Mouse (Mus musculus): ENCODE results near the gene Llgl2. TPM values are rescaled to one million over a fixed set of nuclear protein-coding genes. Genes with fewer than 3 reads are reported as not detected.
"Not testable (repeated sequence)": the region's sequence is repeated elsewhere in the genome, so short reads cannot be mapped to it uniquely, and the experiment has no call there.

Llgl2 gene
- polyA plus RNA-seq, 1 experiment = 3.2 TPM

GRCm38 (mm10) chr11:115832523-115832922 lies 8.7 kb downstream of the Llgl2 start:
- DNase-seq (ENCODE audit: extremely low spot score in 1 of 2, low spot score in 1 of 2) = no peak

GRCm38 (mm10) chr11:115833021-115833513 lies 9.2 kb downstream of the Llgl2 start:
- no peak for DNase-seq (ENCODE audit: extremely low spot score in 1 of 2, low spot score in 1 of 2)

- DNase-seq (ENCODE audit: extremely low spot score in 1 of 2, low spot score in 1 of 2) = no peak
These were observed 10.2 kb downstream of the Llgl2 start for GRCm38 (mm10) chr11:115834033-115834432.

GRCm38 (mm10) chr11:115836656-115837395 lies 13.0 kb downstream of the Llgl2 start:
- no peak for DNase-seq (ENCODE audit: extremely low spot score in 1 of 2, low spot score in 1 of 2)

GRCm38 (mm10) chr11:115837606-115838345 lies 13.9 kb downstream of the Llgl2 start:
- no peak for DNase-seq (ENCODE audit: extremely low spot score in 1 of 2, low spot score in 1 of 2)

- no peak for DNase-seq (ENCODE audit: extremely low spot score in 1 of 2, low spot score in 1 of 2)
These were observed 15.1 kb downstream of the Llgl2 start for GRCm38 (mm10) chr11:115838895-115839311.

GRCm38 (mm10) chr11:115839732-115840131 lies 15.9 kb downstream of the Llgl2 start:
- no peak for DNase-seq (ENCODE audit: extremely low spot score in 1 of 2, low spot score in 1 of 2)

- DNase-seq (ENCODE audit: extremely low spot score in 1 of 2, low spot score in 1 of 2) = no peak
These were observed 17.2 kb downstream of the Llgl2 start for GRCm38 (mm10) chr11:115841044-115841443.

GRCm38 (mm10) chr11:115841961-115842550 lies 18.2 kb downstream of the Llgl2 start:
- no peak for DNase-seq (ENCODE audit: extremely low spot score in 1 of 2, low spot score in 1 of 2)

- no peak for DNase-seq (ENCODE audit: extremely low spot score in 1 of 2, low spot score in 1 of 2)
These were observed 19.5 kb downstream of the Llgl2 start for GRCm38 (mm10) chr11:115843141-115843890.

GRCm38 (mm10) chr11:115843891-115844239 lies 20.0 kb downstream of the Llgl2 start:
- DNase-seq (ENCODE audit: extremely low spot score in 1 of 2, low spot score in 1 of 2) = no peak

GRCm38 (mm10) chr11:115844240-115844639 lies 20.4 kb downstream of the Llgl2 start:
- DNase-seq (ENCODE audit: extremely low spot score in 1 of 2, low spot score in 1 of 2) = no peak

GRCm38 (mm10) chr11:115845819-115846218 lies 22.0 kb downstream of the Llgl2 start:
- no peak for DNase-seq (ENCODE audit: extremely low spot score in 1 of 2, low spot score in 1 of 2)

- DNase-seq (ENCODE audit: extremely low spot score in 1 of 2, low spot score in 1 of 2) = peak; percentile 8 to 50
These were observed 30.8 kb downstream of the Llgl2 start for GRCm38 (mm10) chr11:115854674-115855073.

- not testable (repeated sequence) for DNase-seq (ENCODE audit: extremely low spot score in 1 of 2, low spot score in 1 of 2)
These were observed 33.3 kb downstream of the Llgl2 start for GRCm38 (mm10) chr11:115857146-115857545.

GRCm38 (mm10) chr11:115857936-115858335 lies 34.1 kb downstream of the Llgl2 start:
- DNase-seq (ENCODE audit: extremely low spot score in 1 of 2, low spot score in 1 of 2) = no peak

GRCm38 (mm10) chr11:115858354-115858753 lies 34.5 kb downstream of the Llgl2 start, which contains the start of gene Myo15b:
Myo15b (plus strand) TSS chr11:115858406.
- DNase-seq (ENCODE audit: extremely low spot score in 1 of 2, low spot score in 1 of 2) = no peak

- peak in 1 of 2 experiments; percentile 76 for DNase-seq (ENCODE audit: extremely low spot score in 1 of 2, low spot score in 1 of 2)
These were observed 35.5 kb downstream of the Llgl2 start for GRCm38 (mm10) chr11:115859143-115859945.

- DNase-seq (ENCODE audit: extremely low spot score in 1 of 2, low spot score in 1 of 2) = no peak
These were observed 40.0 kb downstream of the Llgl2 start for GRCm38 (mm10) chr11:115863895-115864294.

GRCm38 (mm10) chr11:115869393-115869792 lies 45.5 kb downstream of the Llgl2 start:
- no peak for DNase-seq (ENCODE audit: extremely low spot score in 1 of 2, low spot score in 1 of 2)
